Mouse (Mus musculus) kidney, postnatal 10 days (tissue): Measurements from ENCODE around the gene Hist2h2ab.
"Not testable (repeated sequence)": the region's sequence is repeated elsewhere in the genome, so short reads cannot be mapped to it uniquely, and the experiment has no call there.

Source experiments
- DNase-seq: peaks from one replicate; pipeline ENCODE4 v3.0.0; 2021; ENCODE audit warnings: mixed read lengths

Hist2h2ab gene

DNA sequence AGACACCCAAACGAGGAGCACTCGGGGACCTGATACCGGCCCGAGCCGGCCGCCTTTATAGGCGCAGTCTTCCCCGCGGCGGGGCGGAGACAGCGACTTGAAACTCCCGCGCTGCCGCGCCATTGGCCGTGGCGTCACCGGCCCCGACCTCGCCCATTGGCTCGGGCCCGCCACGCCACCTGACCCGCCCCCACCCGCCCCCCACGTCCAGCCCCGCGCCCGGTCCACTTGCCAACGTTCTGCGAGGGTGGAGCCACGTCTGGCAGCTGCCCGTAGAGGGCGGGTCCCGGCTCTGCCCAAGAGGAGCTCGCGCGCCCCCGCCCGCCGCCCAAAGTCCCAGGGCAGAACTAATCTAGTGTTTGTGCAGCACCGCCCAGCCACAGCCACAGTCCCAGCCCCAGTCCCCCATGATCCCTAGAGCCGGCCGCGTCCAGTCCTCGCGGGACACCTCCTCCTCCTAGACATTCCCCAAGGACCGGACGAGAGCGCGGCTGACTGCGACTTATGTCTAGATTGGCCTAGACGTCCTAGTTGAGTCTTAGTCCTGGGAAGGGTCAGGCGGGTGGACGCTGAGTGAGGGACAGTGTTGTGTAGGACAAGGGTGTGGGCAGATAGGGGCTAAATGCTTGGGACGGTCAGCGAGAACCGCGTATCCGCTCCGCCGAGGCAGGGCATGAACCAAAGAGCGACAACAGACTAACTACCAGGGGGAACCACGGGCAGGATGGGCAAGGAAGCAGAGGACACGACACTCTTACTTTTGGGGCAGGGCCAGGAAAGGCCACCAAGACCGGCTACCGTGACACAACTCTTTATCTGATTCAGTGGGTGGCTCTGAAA is 19.5 kb downstream of the Hist2h2ab start, which contains the start of gene Hist2h3c2:
TSS of gene Hist2h3c2 (minus strand) at position 174 of the 840 bp plus-strand sequence.
- peak; percentile 66 for DNase-seq

DNA sequence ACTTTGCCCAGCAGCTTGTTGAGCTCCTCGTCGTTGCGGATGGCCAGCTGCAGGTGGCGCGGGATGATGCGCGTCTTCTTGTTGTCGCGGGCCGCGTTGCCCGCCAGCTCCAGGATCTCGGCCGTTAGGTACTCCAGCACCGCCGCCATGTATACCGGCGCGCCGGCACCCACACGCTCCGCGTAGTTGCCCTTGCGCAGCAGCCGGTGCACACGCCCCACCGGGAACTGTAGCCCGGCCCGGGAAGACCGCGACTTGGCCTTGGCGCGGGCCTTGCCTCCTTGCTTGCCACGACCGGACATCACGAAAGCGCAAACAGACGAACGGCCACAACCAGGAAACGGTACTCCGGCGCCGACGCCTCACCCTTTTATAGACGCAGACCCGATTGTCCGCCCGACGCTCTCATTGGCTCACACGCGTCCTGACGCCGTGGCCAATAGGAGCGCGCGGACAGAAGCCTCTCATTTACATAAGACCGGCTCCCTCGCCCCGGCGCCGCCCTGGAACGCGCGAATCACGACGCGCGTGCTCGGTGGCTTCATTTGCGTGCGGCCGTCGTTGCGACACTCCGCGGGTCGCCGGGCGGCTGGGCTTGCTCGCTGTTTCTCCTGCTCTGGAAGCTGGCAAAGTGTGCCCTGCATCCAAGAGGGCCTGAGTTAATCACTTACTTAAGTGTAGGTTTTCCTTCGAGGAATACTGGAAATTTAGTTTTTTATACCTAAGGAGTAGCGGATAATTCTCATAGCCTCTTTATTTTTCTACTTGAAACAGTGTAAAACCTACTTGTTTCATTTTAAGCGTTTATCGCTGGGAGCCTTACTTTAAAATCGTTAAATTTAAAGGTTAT is 20.5 kb downstream of the Hist2h2ab start, which contains the start of gene Hist2h2aa2:
TSS of gene Hist2h2aa2 (minus strand) at position 328 of the 850 bp plus-strand sequence.
- DNase-seq: peak; percentile 96

DNA sequence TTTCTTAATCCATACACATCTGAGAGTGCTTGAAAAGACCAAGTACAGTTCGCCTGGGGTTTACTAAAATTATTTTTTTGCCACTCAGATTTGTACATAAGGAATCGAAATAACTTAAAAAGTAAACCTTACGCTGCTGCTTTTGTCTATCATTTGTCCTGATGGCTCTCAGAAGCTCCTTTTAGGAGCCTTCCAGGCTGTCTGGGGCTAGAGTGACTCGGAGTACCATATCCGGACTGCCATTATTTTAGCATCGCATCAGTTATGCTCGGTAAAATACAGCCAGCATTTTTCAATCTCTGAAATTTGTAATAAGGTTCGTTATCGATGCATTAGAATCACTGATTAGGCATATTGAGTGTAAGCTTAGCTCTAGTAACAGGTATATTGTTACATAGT is 21.1 kb downstream of the Hist2h2ab start:
- no peak for DNase-seq

DNA sequence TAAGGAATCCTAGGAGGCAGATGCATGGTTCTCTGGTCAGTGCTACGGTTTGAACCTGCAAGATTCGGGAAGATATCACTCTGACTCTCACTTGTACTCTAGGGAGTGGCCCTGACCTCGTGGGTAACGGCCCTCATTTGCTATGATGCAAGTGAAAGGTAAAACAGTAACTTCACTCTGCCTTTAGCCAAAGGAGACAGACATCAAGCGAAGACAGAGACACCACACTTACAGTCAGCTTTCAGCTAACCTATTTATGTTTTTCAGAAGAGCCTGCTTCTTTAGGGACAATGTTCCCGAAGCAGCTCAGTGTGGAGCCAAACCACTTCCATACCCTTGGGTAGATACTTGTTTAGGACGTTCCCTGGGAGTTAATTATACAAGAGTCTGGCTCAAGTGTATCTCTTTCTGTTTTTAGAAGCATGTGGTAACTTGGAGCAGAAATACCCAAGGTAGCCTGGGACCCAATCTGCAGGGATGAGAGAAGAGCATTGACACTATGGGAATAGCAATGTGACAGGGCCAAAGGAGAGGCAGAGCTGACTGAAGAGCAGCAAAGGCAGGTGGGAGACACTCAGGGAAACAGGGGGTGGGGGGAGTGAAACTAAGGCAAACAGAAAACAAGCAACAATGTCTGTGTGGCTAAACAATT is 24.4 kb downstream of the Hist2h2ab start:
- no peak for DNase-seq

DNA sequence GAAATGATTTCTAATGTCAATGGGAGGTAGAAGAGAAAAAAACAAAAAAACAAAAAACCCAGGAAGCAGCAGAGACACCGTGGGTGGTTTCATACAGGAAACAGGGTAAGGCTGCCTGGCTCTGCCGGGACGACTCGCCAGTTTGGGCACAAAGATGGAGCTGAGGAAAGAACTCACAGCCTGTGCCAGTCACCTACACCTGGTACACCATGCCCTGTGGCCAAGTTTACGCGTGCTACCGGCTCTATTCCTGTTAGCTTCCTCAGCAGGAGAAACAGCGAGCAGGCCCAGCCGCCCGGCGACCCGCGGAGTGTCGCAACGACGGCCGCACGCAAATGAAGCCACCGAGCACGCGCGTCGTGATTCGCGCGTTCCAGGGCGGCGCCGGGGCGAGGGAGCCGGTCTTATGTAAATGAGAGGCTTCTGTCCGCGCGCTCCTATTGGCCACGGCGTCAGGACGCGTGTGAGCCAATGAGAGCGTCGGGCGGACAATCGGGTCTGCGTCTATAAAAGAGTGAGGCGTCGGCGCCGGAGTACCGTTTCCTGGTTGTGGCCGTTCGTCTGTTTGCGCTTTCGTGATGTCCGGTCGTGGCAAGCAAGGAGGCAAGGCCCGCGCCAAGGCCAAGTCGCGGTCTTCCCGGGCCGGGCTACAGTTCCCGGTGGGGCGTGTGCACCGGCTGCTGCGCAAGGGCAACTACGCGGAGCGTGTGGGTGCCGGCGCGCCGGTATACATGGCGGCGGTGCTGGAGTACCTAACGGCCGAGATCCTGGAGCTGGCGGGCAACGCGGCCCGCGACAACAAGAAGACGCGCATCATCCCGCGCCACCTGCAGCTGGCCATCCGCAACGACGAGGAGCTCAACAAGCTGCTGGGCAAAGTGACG is 25.6 kb downstream of the Hist2h2ab start, which contains the start of gene Hist2h2aa1:
TSS of gene Hist2h2aa1 (plus strand) at position 495 of the 884 bp plus-strand sequence.
- peak; percentile 89 for DNase-seq

DNA sequence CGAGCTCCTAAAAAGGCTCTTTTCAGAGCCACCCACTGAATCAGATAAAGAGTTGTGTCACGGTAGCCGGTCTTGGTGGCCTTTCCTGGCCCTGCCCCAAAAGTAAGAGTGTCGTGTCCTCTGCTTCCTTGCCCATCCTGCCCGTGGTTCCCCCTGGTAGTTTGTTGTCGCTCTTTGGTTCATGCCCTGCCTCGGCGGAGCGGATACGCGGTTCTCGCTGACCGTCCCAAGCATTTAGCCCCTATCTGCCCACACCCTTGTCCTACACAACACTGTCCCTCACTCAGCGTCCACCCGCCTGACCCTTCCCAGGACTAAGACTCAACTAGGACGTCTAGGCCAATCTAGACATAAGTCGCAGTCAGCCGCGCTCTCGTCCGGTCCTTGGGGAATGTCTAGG is 26.4 kb downstream of the Hist2h2ab start:
- DNase-seq: not testable (repeated sequence)

DNA sequence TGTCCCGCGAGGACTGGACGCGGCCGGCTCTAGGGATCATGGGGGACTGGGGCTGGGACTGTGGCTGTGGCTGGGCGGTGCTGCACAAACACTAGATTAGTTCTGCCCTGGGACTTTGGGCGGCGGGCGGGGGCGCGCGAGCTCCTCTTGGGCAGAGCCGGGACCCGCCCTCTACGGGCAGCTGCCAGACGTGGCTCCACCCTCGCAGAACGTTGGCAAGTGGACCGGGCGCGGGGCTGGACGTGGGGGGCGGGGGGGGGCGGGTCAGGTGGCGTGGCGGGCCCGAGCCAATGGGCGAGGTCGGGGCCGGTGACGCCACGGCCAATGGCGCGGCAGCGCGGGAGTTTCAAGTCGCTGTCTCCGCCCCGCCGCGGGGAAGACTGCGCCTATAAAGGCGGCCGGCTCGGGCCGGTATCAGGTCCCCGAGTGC is 26.8 kb downstream of the Hist2h2ab start, which contains the start of gene Hist2h3c1:
TSS of gene Hist2h3c1 (plus strand) at position 259 of the 430 bp plus-strand sequence.
- DNase-seq: not testable (repeated sequence)

DNA sequence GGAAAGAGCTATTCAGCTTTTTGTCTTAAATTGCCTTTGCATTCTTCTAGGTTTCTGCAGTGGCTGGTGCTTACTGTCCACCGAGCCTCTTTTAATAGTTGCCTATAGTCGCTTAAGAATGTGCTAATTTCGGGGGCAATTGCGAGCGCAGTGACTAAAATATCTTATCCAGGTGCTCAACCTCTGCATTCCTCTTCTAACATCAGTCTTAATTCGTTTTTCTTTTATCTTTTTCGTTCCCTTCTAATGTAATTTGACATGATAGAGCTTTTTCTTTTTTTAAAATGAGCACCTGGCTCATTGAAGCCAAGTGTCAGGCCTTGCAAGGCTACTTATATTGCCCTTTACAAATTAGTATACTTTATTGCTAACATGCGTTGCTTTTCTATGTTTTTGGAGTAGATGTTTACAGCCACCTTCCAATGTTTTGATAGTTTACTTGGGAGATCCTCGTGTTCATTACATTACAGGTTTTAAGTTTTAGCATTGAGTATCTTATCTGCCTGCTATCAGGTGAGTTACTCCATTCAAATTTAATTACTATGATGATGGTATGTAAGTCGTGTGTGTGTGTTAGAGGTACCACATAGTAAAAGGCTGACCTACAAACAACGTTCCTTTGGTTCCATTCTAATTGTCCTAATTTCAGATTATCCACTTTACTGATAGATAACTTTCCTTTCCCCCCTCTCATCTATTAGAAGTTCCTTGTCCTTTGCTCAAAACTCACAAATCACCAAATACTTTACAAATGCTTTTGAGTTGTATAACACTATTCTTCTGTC is 27.9 kb downstream of the Hist2h2ab start:
- no peak for DNase-seq

DNA sequence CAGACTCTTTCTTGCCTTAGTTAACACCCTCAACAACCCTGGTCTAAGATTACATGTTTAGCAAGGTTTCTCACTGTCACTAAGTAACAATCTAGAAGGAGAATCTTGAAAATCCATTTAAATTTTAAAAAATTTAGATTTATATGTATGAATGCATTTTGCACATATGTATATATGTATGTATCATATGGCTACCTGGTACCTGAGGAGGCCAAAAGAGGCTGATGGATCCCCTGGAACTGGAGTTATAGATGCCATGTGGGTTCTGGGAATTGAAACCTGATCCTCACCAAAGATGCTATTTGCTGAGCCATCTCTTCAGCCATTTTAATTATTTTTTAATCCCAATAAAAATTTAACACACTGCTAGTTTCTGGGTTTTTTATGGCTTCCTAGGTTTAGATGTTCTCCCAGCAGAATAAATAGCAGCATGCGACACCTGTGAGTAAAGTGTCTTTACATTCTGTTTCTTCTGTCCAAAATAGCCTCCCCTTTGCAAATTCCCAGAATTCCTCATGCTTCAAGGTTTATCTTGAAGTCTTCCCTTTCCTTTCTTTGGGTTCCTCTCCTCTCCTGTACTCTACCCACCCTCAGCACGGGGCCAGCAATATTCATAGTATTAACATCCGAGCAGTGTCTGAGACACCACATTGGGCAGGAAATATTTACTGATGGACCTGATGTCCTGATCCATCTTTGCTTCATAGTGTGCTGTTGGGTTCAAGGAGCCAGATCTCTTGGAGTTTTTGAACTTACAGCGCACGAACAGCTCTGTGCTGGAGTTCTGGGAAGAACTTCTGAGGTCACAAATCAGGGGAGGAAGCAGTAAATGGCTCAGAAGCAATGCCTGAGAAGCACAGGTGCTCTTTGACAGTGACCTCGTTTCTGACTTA is 28.7 kb downstream of the Hist2h2ab start:
- DNase-seq: no peak

DNA sequence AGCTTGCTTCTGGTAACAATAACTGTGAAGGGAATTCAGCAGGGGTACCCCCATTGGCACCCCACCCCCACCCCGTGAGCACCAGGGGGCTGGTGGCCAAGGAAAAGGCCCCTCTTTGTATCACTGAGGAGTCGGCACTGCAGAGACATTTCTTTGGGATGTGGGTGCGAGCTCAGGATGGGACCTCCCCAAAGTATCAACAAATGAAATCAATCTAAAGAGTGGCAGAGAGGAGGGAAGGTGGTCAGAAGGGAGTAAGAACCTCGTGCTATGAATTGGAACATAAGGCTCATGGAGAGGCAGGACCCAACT is 29.3 kb downstream of the Hist2h2ab start:
- DNase-seq: no peak

DNA sequence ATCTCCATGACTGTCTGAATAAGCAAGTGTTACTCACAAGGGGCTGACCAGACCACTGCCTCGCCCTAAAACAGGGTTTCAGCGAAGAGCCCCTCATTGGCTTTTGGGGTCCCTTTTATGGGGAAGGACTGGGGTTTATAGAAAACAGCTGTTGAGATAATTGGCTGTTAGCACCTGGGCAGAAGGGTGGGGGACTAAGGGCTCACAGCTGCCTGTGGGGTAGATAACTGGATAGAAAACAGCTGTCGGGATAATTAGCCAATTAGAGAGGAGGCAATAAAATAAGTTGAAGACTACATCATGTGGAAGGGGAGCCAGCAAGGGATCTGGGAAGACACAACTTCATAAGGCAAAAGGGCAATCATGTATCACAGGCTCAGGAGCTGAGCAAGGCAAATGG is 31.2 kb downstream of the Hist2h2ab start:
- DNase-seq: no peak

DNA sequence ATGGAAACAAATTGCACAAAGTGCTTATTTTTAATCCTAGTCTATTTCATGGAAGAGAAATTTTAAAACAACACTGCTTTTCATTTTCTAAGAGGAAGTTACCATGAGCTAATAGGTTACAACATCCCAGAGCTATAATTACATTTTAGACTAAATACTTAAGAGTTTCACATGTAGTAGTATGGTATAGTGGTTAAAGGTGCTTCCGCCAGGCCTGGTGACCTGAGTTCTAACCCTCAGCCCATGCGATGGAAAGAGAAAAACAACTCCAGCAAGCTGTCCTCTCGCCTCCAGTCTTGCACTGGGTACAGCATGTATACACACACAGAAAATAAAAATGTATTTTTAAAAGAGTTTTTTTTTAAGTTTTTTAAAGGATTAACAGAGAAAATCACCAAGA is 32.1 kb downstream of the Hist2h2ab start:
- no peak for DNase-seq

DNA sequence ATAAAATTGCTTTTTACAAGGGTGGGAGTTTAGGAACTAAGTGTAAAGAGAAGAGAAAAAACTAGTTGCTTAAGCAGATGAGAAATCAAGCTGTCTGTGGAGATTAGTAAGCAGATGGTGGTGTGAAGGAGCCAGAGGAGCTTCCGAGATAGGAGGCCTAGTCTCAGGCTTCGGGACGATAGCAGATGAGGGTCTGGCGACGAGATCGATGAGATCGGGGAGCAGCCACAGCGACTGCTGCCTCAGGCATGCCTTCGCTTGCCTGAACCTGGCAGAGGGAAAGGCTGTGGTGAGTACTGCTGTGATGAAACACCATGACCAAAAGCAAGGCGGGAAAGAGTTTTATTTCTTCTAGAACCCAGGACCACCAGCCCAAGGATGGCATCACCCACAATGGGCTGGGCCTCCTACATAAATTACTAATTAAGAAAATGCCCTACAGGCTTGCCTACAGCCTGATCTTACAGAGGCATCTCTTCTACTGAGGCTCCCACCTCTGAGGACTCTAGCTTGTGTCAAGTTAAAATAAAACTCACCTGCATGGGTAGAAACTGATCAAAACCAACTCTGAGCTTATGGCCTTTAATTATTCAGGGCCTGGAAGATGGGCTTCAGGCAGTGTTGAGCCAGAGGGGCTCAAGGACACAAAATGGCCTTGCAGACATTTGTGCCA is 35.2 kb downstream of the Hist2h2ab start:
- DNase-seq: no peak

DNA sequence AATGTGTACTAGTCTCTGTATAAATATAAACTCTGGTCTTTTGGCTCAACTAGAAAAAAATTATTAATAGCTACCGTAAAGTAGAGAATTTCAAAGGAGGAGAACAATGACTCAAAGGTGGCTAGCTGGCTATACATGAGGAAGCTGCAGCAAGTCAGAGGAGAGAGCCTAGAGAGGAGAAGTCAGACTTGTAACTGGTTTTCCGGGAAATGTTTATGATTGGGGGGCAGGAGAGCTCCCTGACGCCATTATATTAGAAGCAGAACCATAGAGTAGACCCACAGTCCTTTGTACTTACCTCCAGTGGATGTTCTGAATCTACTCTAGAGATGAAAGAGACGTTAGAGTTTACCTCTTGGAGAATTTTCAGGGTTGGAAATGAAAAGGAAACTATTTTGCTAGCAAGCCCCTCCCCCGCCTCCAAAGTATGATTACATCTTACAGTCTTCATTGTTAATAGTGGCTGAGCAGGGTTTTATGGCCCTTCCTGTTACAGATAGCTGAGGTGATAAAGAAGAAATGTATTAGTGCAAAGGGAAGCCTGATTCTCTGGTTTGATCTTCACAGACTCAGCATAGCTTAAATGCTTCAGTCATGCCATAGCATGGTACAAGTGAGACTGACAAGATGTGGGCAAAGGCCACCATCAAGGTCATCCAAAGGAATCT is 36.4 kb downstream of the Hist2h2ab start:
- DNase-seq: no peak

DNA sequence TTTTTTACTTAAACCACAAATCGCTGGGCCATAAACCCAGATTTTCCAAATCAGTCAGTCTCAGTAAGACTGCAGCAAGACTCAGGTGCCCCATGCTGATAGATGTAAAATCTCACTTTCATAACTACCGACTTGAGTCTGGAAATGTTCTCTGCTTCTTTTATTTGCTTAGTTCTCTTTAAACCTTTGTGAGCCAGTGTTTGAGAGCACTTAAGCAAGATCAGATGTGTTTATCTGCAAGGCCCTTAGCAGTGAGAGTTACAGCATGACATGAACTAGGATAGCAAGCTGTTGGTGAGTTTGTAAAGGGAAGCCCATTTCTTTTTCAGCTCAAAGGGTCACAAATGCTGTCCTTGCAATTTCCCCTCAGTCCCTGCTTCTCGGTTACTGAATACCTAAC is 37.5 kb downstream of the Hist2h2ab start:
- DNase-seq: no peak

DNA sequence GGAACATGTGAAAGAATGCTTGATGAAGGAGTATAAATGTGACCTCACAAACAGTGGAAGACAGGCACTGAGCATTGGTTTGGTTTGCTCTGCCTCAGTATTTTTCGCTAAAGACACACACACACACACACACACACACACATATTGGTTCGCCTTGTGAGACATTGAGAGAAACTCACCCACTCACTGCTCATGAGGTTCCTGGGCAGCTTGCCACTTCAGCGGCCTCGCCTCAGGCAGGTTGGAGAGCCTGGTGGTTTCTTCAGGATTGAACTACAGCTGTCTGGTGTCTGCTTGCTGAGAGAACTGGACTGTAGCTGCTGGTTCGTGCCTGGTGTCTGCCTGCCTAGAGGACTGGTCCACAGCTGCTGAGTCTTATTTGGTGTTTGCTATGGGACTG is 40.6 kb downstream of the Hist2h2ab start:
- no peak for DNase-seq

DNA sequence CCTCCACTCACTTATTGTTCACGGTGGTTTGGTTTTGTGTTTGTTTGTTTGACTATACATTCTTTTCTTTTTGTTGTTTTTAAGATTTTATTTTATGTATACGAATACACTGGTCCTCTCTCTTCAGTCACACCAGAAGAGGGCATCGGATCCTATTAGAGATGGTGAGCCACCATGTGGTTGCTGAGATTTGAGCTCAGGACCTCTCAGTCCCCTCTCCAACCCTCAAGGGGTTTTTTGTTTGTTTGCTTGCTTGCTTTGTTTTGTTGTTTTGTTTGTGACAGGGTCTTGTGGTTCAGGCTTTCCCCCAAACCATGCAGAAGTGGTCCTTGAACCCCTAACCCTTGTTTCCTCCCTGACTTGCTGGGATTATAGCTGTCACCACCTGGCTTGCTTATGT is 42.0 kb downstream of the Hist2h2ab start:
- DNase-seq: no peak

DNA sequence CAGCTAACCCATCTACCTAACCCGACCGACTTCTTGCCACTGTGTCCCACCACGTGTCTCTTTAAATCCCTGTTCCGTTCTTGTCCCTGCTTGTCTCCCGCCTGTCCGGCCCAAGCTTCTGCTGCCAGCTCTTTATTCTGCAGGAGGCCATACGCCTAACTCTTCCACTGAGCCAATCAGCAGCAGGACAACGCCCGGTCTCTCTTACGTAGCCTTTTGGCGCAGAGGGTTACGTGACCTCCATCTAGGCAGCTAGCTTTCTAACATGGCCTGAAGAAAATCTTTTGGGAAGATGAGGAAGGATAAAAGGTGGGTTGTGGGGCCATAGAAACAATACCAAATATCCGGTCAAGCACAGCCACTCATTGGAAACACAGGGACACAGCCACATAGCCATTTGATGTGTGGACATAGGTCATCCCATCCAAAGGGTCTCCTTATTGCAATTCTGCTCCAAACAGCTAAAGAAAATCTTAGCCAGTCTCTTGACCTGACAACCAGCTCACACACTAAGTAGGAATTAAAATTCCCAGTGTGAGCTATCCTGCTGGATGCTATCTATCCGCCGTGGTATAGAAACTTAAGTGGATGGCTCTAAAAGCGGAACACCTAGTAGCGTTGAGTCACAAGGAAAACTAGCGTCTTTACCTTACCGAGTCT is 42.7 kb downstream of the Hist2h2ab start:
- peak; percentile 86 for DNase-seq
